Mouse (Mus musculus): Measurements from ENCODE around the gene Cbfa2t2.

Cbfa2t2 gene

GRCm38 (mm10) chr2:154569836-154570286 lies 133.6 kb downstream of the Cbfa2t2 start, which contains the start of gene E2f1:
Gene E2f1, minus strand, starts transcription at chr2:154569892.
- DNase-seq, result peak; percentile 97 to 99

GRCm38 (mm10) chr2:154570666-154571065 lies 134.4 kb downstream of the Cbfa2t2 start:
- no peak for DNase-seq

GRCm38 (mm10) chr2:154571266-154571665 lies 135.0 kb downstream of the Cbfa2t2 start:
- no peak for DNase-seq

- no peak for DNase-seq
Measured at GRCm38 (mm10) chr2:154571976-154572375, 135.7 kb downstream of the Cbfa2t2 start.

GRCm38 (mm10) chr2:154572996-154573395 lies 136.7 kb downstream of the Cbfa2t2 start:
- DNase-seq, result no peak

- DNase-seq, result no peak
Measured at GRCm38 (mm10) chr2:154574271-154574670, 138.0 kb downstream of the Cbfa2t2 start.

GRCm38 (mm10) chr2:154576876-154577743 lies 140.8 kb downstream of the Cbfa2t2 start:
- no peak for DNase-seq

GRCm38 (mm10) chr2:154577744-154578067 lies 141.4 kb downstream of the Cbfa2t2 start:
- DNase-seq, result no peak

- no peak for DNase-seq
Measured at GRCm38 (mm10) chr2:154580586-154580985, 144.3 kb downstream of the Cbfa2t2 start.

- DNase-seq, result no peak
Measured at GRCm38 (mm10) chr2:154581421-154581820, 145.1 kb downstream of the Cbfa2t2 start.

- DNase-seq, result no peak
Measured at GRCm38 (mm10) chr2:154583906-154584872, 147.9 kb downstream of the Cbfa2t2 start.

- no peak for DNase-seq
Measured at GRCm38 (mm10) chr2:154584931-154585601, 148.8 kb downstream of the Cbfa2t2 start.

- peak; percentile 74 for DNase-seq
Measured at GRCm38 (mm10) chr2:154586405-154586804, 150.1 kb downstream of the Cbfa2t2 start.
